ENCODE assay signal across 7 mouse cellular contexts in genomic region chr6:148467924-148468389, GRCm38 (mm10). TPM values are rescaled to one million over a fixed set of nuclear protein-coding genes. Genes with fewer than 3 reads are reported as not detected.
DNase-seq lines count a peak whose midpoint lies in the region; ATAC-seq lines count a peak whose summit lies in the region.

No protein-coding gene starts in this region.

- 60% methylated on average over 2 of the region's 2 CpGs for WGBS in neural tube, embryonic 13.5 days
- WGBS in neural tube, embryonic 15.5 days, result 58% methylated on average over 2 of the region's 2 CpGs
- WGBS in liver, embryonic 11.5 days, result 54% methylated on average over 2 of the region's 2 CpGs

- H3K9me3 ChIP-seq in neural tube, embryonic 13.5 days, result no peaks in the 10 kb centered on the region
- H3K9me3 ChIP-seq in neural tube, embryonic 15.5 days (replicated peaks), result no peaks in the 10 kb centered on the region
- no peaks in the 10 kb centered on the region for H3K9me3 ChIP-seq in liver, embryonic 11.5 days (ENCODE audit: control insufficient read depth, low read length)

- H3K27ac ChIP-seq in neural tube, embryonic 13.5 days (replicated peaks), result no peak overlapping the region
- H3K27ac ChIP-seq in neural tube, embryonic 15.5 days (replicated peaks), result no peak overlapping the region
- H3K27ac ChIP-seq in liver, embryonic 11.5 days (ENCODE audit: low read depth, low read length), result no peak overlapping the region

- H3K27me3 ChIP-seq in neural tube, embryonic 13.5 days, result no peaks in the 10 kb centered on the region
- no peaks in the 10 kb centered on the region for H3K27me3 ChIP-seq in neural tube, embryonic 15.5 days (replicated peaks)
- no peaks in the 10 kb centered on the region for H3K27me3 ChIP-seq in liver, embryonic 11.5 days (replicated peaks; ENCODE audit: control insufficient read depth, insufficient read depth, low read length)

- 0 out of 2 replicates have a peak, but pooled peaks have one; percentile 27 for ATAC-seq in neural tube, embryonic 13.5 days (ENCODE audit: low read depth)
- no peak for ATAC-seq in neural tube, embryonic 15.5 days (ENCODE audit: low FRiP score)
- ATAC-seq in inflammation-experienced regulatory T-cells, adult 6 months, result no peak
- ATAC-seq in liver, embryonic 11.5 days (replicated peaks; ENCODE audit: low FRiP score), result no peak

- peaks cover 10% of the 10 kb centered on the region; the same call in 1 of the 2 replicates for H3K4me1 ChIP-seq in neural tube, embryonic 13.5 days (replicated peaks)
- peaks cover 11% of the 10 kb centered on the region; the same call in 1 of the 2 replicates for H3K4me1 ChIP-seq in neural tube, embryonic 15.5 days
- no peaks in the 10 kb centered on the region for H3K4me1 ChIP-seq in liver, embryonic 11.5 days (replicated peaks; ENCODE audit: control insufficient read depth, insufficient read depth, low read length)

- peak; percentile 68 to 80 for DNase-seq in gastrocnemius, adult 8-10 months (ENCODE audit: low spot score in 2 of 2)
- DNase-seq in heart, postnatal 4 days, result peak; percentile 57
- DNase-seq in urinary bladder, postnatal 25 days (ENCODE audit: low spot score), result peak; percentile 39
- no peak for DNase-seq in liver, embryonic 11.5 days (ENCODE audit: low spot score)

- H3K9ac ChIP-seq in neural tube, embryonic 13.5 days, result no peak overlapping the region
- no peak overlapping the region for H3K9ac ChIP-seq in neural tube, embryonic 15.5 days (replicated peaks)
- H3K9ac ChIP-seq in liver, embryonic 11.5 days (ENCODE audit: low read depth, low read length), result no peak overlapping the region

- H3K4me3 ChIP-seq in neural tube, embryonic 13.5 days, result no peak overlapping the region
- H3K4me3 ChIP-seq in neural tube, embryonic 15.5 days (replicated peaks), result no peak overlapping the region
- no peak overlapping the region for H3K4me3 ChIP-seq in liver, embryonic 11.5 days (ENCODE audit: low read depth, low read length)

- H3K4me2 ChIP-seq in neural tube, embryonic 13.5 days, result no peak overlapping the region
- no peak overlapping the region for H3K4me2 ChIP-seq in neural tube, embryonic 15.5 days
- H3K4me2 ChIP-seq in liver, embryonic 11.5 days, result no peak overlapping the region

- no peaks in the 10 kb centered on the region for H3K36me3 ChIP-seq in neural tube, embryonic 13.5 days
- no peaks in the 10 kb centered on the region for H3K36me3 ChIP-seq in neural tube, embryonic 15.5 days
- H3K36me3 ChIP-seq in liver, embryonic 11.5 days (ENCODE audit: control insufficient read depth, insufficient read depth, low read length), result no peaks in the 10 kb centered on the region

RNA-seq across cellular contexts. Expression of gene Tmtc1, which starts 23.8 kb away (rescaled TPM):
- polyA plus RNA-seq in neural tube, embryonic 13.5 days (2015; fragmentation: Nextera tagmentation; extraction: Ambion mirVana), result 2.2 and 4.1 TPM in 2 replicates
- polyA plus RNA-seq in neural tube, embryonic 15.5 days (2015; fragmentation: Nextera tagmentation; extraction: Ambion mirVana), result 3.6 and 3.8 TPM in 2 replicates
- total RNA-seq in gastrocnemius, adult 8-10 months (2022), result 10 to 100 TPM; 52.4 to 83.5 (median 65.3) TPM
- total RNA-seq in heart, postnatal 4 days (2021), result 10 to 100 TPM; 18.7 to 24.0 TPM
- under 1 TPM in 2 of 3 experiments, not detected in 1; 0.04 to 0.07 TPM for polyA plus RNA-seq in inflammation-experienced regulatory T-cells, adult 6 months (2017; shearing (Covaris generic))
- polyA plus RNA-seq in liver, embryonic 11.5 days (2014; fragmentation: Nextera tagmentation; extraction: Ambion mirVana), result 0.47 and 0.58 TPM in 2 replicates
